Mouse (Mus musculus) lung, postnatal 14 days (tissue): ENCODE measurements at regions not wholly inside any gene's neighbourhood (a gene's known extent, or its start where the extent isn't known, plus 50 kb on each side); places are given as distances from the start of the nearest gene placed in this dataset.

Experiments used
- DNase-seq: peaks from one replicate; pipeline ENCODE4 v3.0.0; 2021

DNA sequence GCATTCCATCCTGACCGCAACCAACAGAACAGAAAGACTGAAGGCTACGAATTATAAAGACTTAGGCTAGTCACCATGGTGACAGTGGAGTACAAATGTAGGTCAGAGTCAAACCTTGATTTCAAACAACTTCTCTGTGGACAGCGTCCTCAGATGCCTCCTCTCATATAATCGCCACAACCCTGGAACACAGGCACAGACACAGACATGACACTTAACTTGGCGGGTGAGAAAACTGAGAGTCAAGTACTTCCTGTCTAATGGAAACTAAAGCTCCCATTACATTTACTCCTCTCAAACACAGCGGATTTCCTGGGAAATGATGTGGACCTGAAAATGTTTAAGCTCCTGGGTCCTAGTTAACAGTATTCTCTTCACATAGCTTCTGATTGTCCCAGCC, 149.5 kb upstream of the Frmd6 start:
- DNase-seq, result no peak

DNA sequence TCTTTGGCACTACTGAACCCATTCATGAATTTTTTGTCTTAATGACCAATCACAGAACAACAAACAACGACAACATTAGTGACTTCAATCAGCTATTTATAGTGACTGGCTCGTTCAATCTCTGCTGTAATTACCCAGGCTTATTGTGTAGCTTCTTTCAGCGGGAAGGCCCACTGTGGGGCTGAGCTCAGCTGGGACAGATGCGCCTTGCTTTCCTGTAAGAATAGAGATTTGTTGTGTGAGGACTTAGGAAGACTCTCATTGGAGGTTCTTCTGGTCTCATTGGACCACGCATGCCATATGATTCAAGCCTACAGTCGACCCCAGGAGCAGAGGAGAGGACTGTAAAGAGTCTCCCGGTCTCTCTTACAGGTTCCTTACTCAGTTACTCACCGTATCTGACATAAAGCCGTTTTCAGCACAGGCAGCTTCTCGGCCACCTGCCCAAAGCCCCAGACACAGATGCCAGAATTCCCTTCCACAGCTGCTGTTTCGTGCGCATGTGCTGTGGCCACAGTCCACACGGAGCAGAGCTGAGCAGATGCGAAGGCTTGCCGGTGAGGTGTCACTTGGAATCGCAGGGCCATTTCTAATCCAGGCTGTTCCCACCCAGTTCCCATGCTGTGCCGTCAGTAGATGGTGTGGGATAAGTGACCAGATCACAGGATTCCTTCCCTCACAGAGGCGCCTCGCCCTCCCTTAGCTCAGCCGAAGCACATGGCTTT, 145.5 kb upstream of the Frmd6 start:
- peak; percentile 25 for DNase-seq

DNA sequence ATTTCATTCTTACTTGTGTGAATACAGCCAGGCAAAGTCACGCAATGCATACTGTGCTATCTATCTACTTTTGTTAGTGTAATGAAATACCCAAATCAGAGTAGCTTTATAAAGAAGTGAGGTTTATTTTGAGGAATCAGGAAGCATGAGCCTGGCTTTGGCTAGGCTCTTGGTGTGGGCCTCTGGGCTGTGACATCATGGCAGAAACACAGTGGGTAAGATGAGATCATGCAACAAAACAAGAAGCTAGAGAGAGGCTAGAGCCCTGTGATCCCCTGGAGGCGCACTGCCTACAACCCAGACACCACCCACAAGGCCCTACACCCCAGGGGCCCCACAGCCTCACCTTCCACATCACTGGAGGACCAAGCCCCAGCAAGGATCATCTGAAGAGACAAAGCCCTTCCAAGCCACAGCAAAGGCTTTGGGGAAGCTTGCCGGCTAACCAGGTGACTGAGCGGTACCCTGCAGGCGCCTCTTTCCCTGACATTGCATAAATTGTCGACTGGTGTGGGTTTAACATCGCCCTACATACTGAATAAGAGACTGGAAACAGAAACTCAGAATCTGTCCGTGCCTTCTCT, 143.8 kb upstream of the Frmd6 start:
- DNase-seq, result no peak

DNA sequence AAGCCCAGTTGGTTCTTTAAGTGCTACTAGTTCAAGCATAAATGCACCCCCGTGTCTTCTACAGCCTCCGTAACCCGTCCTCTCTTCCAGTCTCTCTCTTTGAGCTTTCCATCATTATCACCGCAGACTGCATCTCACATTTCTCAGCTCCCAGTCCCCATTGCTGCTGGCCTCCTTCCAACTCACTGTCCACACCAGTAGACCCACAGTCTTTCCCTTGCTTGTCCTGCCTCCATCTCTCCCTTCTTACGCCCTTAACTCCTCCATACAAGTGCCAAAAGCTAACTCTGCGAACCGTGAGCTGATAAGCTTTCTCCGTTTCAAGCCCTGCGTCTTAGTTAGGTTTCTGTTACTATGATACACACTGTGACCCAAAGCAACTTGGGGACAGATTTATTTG, 141.0 kb upstream of the Frmd6 start:
- DNase-seq, result no peak

DNA sequence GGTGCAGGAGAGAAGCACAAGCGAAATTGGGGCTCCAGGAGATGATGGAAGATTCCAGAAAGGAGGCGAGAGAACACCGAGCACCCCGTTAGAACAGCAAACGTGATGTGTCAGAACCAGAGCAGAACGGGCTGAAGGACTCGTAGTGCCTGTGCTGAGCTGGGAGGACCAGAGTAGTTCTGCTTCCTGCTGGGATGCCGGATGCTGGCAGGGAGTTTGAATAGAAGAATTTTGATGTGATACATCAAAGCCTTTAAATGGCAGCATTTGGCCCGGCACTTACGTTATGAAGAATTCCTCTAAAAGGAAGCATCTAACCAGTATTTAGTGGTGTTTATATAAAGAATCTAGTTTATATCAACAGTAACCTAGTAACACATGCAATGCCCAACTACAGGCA, 139.9 kb upstream of the Frmd6 start:
- DNase-seq, result peak; percentile 18

DNA sequence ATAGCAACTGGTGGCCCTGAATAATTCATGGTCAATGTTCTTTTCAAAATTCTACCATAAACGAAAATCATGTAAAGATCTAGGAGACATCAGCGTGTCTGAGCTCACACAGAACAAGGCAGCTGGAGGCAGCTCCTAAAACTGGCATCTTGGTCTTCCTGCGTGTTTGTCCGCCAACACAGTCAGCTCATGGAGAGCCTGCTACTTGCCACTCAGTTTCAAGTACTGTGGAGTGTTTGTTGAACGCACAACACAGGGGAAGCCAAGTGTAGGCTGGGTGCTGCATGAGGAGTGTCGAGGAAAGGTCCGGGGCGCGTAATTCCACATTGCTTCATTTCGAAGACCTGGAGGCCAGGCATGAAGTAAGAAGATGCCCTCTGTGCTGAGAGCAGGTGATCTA, 139.0 kb upstream of the Frmd6 start:
- peak; percentile 33 for DNase-seq

DNA sequence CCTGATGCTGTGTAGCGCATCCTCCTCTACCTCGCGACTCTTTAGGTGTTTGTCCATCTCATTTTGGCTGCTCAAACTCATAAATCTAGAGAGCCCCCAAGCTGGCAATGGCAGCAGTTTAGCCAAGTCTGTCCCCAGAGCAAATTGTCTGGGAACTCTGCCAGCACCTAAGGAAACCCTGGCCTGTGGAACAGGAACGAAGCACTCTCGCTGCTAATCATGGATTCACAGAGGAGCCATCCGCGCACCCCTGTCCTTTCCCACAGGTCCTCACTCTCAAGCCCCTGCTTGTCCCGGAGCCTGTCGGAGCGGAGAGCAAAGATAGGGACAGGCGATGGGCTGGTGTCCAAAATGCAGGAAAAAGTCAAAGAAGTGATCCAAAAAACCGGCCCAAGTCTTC, 138.3 kb upstream of the Frmd6 start:
- DNase-seq, result peak; percentile 45

DNA sequence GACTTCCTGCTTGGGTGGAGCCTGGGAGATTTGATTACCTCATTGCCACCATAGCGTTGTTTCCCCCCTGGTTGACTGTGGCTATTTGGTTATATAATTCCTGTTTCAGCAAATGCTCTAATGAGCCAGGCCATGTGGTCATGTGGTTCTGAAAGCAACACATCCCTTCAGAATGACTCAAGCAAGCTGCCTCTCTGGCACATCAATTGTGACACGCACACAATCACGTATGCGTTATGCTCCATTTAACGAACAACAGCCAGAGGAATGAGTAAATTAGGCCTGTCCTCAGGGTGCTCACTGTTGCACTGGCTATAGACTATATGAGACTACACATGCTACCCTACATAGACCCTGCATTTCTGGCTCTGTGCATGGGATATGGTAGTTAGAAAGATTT, 130.2 kb upstream of the Frmd6 start:
- no peak for DNase-seq

DNA sequence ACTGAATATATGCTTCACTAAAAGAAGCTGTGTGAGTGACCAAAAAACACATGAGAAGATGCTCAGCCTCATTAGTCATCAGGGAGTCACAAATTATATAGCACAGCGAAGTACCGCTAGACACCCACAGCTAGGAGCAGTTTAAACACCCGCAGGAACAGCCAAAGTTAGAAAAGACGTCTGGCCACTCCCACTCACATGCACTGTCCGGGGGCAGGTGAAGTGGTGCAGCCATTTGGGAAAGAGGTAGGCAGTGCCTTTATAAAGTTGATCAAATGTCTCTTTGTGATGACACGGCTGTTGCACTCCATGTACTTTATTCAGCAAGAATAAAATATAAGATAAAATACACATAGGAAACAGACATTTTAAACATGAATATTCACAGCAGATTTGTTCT, 129.1 kb upstream of the Frmd6 start:
- DNase-seq, result no peak

DNA sequence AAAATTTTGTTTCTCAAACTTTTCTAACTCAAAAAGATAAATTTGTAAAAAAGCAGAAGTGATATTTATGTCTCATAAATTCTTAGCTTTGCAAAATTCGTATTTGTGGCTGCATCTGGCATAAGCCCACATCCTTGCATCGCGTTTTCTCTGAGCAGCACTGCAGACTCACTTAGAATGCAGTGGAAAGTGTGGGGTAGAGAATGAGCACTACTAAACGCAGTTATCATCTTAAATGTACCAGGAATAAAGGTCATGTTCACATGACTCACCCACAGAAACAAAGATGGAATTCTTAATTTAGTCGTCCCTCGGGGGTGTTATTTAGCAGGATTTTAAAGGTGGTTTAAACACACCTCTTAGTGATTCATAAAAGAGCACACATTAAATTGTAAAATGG, 126.8 kb upstream of the Frmd6 start:
- no peak for DNase-seq

DNA sequence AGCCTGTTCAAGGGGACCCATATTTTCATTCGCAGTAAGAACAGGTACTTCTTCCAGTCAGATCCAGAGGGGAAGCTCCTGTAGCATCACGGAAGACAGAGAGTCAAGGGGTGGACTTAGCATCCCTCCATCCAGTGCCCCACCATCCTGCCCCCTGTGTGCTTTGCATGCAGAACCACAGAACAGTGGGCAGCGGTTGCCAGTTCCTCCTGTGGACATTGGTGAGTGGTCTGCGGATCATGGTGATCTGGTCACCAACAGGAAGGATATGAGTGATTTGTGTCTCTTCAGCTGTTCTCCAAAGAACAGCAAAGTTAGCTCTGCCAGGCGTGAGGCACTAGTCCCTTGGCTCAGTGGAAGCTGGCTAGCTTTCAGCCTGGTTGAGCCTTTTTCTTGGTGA, 122.8 kb upstream of the Frmd6 start:
- DNase-seq, result no peak

DNA sequence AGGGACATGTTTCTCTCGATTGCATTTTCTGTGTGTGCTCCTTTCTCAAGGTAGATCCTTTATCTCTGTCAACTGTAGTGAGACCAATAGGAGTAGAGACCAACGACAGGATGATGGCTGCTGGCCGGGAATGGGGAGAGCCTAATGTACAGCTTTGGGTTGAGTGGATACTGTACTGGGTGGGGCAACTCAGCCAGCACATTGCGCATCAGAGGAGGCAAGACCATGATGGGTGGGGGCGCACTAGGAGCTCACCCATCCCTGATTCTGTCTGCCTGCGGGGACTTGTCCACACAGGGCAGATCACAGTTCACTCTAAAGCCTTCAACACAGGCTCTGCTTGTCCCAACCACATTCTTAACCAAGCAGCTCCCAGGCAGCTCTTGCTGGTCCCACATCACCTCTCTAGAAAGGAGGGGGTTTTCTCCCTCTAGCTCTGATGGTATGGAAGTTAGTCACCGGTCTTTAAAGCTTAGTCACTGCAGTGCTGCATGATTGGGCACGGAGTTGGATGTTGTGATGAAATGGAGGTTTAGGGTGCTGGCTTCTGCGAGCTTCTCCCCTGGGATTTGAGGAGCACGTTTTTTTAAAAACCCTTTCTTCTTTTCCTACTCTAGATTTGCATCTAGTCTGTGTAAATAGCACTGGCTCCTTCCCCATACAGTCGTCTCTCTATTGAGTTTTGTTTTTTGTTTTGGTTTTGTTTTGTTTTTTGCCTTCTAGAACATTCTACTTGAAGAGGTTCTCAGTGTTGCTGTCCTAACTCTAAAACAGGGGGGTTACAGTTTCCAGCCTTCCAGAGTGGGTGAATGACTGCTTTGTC, 118.3 kb upstream of the Frmd6 start:
- no peak for DNase-seq

DNA sequence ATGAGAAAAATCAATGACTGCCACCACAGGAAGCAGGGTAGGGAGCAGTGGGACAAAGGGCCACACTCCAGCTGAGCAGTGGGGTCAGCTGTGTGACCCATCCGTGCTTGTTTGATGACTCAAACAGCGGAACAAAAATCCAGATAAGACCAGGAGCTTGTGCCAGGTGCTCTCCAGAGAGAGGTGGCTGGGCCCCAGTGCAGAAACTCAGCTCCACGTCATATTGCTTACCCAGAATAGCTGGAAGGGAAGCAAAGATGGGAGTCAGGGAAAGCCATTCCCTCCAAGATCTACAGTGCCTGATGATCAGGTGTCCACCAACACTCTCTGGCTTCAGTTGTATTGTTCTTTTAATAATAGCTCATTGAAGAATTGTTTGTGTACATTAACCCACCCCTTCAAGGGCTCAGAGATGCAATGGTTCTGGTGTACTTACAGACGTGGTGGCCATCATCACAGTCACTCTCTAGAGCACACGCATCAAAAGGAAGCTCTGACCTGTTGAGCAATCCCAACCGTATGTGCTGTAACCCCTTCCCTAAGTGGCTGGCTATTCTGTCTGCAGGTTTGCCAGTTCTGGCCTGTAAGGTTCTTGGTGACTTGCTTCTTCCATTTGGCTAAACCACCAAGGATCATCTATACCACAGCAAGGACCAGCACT, 117.6 kb upstream of the Frmd6 start:
- no peak for DNase-seq

DNA sequence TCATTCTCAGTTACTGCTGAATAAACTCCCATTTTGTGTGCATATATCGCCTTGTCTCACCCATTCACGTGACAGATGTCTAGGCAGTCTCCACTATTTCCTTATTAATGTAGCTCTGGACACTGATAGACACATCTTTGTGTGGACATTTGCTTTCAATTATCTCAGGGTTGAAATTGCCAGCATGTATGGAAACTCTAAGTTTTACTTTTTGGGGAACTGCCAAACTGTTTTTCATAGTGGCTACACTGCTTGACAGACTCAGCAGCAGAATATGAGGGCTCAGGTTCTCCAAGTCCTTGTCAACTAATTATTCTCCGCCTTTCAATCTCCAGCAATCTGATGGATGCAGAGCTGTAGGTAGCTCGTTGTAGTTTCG, 117.0 kb upstream of the Frmd6 start:
- DNase-seq, result no peak

DNA sequence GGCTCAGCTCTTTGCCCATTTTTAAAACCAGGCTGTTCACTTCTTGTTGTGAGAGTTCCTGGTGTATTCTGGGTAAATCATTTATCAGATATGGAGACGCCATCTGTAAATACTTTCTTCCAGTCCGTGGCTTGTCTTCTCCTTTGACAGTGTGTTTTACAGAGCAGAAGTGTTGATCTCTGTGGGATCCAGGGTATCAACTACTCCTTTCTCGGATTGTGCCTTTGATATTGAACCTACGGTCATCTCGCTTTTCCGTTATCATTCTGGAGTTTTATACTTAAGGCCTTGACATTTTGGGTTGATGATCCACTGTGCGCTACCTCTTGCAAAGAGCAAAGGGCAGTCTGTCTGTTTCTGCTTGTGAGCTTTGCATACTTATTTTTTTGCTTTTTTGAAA, 115.0 kb upstream of the Frmd6 start:
- no peak for DNase-seq

DNA sequence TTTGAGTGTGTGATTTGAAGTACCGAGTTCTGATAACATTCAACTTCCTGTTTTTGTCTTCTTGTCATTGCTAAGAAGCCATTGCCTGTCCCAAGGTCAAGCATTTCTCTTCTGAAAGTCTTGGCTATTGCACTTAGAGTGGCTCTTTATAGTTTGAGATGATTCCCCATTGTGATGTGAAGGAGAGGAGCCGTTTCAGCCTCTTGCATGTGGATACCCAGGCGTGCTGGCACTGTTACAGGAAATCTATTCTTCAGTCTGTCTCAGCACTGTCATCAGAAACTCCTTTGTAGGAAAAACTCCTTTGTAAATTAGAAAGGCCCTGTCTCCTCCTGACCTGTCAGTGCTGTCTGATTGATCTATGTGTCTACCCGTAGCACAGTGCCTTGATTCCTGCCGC, 114.3 kb upstream of the Frmd6 start:
- no peak for DNase-seq

DNA sequence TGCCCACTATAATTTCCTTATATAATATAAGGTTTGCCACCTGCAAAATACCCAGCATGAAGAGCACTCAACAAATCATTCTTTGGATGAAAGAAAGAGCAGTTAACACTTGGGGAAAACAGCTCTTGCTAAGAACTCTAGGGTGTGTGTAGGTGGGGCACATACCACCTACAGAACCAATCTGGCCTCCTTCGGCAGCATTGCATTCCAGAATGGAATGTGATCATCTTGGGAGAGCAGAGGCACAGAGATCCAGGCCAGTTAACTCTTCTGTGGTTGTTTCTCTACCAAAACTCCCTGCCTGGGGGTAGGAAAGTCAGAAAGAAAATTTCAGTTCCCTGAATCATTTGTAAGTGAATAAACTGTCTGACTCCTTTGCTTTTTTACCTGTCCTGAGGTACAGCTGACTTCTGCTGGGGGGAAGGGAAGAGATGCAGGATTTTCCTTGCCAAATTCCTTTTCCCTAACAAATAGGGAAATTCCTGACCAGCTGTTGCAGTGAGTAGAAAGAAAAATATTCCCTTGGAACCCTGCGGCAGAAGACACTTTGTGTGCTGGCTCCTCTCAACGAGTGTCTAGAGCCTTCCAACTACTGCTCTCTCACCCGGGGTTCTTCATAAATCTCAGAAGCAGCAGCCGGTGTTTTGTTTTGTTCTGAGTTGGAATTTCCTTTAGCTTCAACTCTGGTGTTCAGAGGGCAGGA, 112.8 kb upstream of the Frmd6 start:
- no peak for DNase-seq

DNA sequence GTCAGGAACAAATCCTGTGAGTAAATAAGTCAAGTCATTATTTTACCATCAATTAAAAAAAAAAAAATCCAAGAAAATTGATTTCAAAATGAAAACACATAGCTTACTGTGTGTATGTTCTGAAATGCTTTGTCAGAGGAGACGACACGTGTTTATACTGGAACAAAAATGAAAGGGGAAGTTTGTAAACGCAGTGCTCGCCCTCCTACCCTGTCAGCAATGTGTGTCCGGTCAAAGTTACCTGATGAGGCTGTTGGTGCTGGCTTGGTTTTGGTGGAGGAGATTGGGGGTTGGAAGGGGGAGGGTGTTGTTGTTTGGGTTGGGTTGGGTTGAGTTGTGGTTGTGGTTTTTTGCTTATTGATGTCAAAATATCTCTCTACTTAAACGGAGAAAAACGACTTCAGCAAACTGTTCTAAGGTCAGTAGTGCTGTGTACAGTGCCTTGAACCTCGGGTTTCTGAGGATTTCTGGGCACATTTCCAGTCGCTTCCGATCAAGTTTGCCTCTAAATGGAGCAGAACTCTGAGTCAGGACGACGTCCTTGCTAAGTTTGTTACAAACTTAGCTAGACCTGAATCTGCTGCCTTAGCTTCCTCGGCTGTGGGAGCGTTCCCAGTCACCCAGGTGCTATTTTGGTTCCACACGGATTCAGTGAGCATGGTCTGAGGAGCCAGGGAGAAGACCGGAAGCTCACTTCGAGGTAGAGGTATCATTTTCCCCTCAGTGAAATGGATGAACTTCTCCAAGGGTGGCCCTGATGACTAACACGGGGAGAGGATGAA, 111.6 kb upstream of the Frmd6 start:
- DNase-seq, result no peak

DNA sequence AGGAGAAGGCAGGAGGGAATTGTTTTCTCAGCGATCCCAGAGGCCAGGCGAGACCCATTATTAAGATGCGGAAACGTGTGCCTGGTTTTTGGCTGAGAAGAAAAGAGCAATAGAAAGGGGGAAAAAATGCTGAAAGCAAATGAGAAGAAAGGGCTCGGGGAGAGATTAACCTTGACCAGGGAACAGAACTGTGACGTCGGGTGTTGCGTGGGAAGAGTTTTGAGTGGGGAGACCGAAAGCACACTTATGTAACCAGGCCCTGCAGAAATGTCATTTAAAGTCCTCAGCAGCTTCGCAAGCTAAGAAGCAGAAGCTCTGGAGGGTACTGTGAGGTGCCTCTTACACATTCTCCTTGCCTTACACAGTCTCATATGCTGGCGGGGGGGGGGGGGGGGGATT, 111.0 kb upstream of the Frmd6 start:
- no peak for DNase-seq

DNA sequence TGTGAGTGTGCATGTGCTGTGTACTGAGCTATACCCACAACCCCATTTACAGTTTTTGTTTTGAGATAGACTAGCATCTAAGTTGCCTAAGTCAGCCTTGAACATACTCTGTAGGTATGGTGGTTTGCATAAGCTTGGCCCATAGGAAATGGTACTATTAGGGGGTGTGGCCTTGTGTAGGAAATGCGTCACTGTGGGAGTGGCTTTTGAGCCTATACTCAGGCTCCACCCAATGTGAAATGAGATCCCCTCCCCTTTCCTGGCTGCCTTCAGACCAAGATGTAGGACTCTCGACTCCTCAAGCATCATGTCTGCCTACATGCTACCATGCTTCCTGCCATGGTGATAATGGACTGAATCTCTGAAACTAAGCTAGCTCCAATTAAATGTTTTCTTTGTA, 109.5 kb upstream of the Frmd6 start:
- no peak for DNase-seq

DNA sequence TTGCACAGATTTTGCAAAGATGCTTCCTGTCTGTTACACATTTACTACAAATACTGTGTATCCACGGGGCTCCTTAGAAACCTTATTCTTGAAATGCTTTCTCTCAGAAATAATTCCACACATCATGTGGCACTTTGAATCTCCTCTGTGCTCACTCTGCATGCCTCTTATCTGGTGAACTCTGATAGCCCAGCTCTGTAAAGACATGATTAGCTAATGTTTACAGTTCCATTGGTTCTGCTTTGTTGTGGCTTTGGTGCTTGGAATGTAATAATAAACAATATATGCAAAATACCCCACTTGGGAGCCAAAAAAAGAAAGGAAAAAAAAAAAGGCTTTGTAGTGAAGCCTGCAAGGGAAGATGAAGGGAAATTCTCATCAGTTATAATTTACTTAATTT, 106.7 kb upstream of the Frmd6 start:
- DNase-seq, result no peak

DNA sequence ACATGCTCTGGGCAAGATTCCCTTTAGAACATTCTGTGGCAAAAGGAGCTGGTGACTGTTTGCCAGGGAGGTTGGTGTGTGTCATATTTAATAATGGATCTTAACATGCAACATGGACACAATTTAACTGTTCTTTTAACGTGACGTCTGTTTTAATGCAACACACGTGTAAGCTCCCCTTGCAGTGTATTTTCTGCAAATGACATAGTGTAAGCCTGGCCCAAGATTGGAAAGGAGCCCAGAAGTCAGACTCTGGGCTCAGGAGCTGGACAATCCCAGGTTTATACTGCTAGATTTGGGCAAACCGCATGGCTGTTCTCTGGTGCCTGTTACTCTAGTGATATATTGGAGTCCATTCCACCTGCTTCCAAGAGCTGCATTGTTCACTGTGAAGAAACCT, 106.1 kb upstream of the Frmd6 start:
- DNase-seq, result no peak
